Mouse (Mus musculus) ovary, postnatal 36 days (tissue): ENCODE measurements at regions not wholly inside any gene's neighbourhood (a gene's known extent, or its start where the extent isn't known, plus 50 kb on each side); places are given as distances from the start of the nearest gene placed in this dataset.

Source experiments
- DNase-seq: peaks from one replicate; pipeline ENCODE4 v3.0.0; 2022; ENCODE audit warnings: low spot score, mixed read lengths

DNA sequence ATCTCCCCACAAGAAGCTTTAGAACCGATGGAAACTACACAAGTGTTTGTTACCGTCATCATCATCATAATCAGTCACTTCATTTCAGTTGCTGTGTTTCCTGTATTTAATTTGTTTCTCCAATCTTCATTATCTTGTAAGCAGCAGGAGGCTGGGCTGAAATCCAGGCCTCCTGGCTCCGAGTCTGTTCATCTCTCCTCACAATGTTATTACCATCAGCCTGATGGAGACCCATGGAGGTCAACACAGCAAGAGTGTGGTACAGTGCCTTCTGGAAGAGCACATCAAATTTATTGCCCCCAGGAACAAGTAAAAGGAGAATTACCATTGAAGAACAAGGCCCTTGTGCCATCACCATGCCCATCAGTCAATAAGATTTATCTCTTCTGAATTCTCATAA is 576.3 kb upstream of the Cdh11 start:
- DNase-seq = no peak

DNA sequence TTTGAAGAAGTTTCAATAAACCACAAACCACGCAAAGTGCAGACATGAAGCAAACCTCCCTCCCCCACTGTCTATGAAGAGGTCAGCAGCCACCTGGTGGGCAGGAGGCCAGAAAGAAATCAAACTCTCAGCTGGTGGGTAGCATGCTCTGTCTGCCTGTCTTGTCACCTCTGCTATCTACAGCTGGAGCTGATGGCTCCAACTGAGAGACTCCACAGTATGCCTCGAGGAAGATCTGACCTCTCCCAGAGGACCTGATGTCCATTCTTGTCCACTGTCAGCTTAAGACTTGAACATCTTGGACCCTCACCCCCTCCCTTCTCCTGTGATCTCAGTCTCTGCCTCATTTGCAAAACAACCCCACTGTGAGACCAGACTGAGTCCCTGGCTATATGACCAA is 585.0 kb upstream of the Cdh11 start:
- DNase-seq = no peak

DNA sequence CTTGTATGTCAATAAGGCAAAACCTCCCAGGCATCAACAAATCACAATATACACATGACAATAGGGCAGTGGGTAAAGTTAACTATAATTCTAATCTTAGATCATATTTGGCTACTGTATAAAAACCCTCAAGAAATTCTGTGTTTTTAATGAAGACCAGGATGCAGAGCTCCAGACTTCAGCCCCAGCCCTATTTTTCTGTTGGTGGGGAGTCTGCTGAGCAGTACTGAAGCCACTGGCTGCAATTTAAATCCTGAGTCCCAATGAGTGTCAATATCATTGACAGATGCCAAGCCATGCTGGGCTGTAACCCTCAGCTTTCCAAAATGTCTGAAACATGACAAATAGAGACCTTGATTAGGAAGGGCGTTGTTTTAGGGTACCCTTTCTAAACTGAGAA is 587.6 kb upstream of the Cdh11 start:
- DNase-seq = no peak

DNA sequence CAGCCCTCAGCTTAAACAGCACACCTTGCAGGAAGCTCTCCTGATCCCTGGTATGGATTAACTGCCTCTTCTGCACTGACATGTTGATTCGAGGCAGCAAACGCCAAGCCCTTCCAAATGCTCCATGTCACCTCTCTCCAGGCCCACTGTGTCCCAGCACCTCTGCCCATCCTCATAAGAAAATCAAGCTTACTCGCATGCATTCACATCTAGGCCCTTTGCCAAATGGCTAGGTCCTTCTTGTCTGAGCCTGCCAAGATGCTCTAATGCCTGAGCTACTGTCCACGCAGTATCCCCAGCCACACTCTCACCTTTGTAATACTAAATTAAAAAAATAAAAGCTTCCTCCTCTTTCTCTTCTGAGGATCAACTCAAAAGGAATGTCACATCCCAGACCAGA is 588.7 kb upstream of the Cdh11 start:
- no peak for DNase-seq

DNA sequence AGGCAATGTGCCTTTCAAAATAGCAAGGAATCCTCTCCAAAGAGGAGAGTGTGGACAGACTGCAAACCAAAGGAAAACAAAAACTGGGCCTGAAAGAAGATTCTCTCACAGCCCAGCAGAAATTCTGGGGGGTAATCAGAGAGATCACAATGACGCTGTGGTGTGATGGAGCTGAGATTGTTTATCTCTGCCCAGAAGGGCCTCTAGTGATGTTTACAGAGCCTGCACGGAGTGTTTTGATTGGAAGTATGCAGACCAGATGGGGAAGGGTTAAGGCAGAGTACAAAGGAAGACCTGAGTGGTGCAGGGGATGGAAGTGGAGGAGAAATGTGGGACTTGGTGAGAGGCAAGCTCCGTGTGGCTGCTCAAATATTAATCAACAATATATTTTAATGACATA is 593.1 kb upstream of the Cdh11 start:
- DNase-seq = no peak

DNA sequence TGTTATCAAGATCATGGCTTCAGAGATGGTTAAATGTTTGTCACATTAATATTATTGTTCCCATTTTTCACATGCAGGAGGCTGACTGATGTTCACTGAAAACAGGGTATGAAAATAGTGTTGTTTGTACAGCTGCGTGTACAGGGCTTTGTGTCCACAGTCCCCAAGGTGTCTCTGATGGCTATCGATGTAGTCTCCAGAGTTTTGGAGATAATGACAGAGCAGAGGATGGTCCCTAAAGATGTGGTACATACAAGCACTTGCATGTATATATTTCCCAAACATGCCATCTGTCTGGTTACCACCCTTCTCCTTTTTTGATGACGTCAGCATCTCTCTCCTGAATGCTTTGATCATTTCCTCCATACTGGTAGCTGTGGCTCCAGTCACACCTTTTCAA is 596.1 kb upstream of the Cdh11 start:
- no peak for DNase-seq

DNA sequence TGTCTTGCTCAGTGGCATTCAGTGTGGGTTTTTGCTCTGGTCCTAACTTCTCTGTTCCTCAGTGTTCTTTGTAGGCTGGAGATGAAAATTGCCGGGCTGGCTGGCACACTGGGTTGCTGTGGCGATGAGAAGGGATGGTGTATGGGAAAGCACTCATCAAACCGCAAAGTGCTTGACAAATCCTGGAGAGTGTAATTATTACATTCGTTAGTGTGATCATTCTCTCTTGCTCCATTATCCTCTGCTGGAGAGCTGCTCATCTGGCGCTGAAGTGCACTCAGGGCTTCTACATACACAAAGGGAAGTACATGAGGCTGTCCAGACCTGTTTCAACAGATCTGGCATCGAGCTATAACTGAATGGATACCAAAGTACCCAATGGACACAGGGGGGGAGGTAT is 605.9 kb upstream of the Cdh11 start:
- no peak for DNase-seq

DNA sequence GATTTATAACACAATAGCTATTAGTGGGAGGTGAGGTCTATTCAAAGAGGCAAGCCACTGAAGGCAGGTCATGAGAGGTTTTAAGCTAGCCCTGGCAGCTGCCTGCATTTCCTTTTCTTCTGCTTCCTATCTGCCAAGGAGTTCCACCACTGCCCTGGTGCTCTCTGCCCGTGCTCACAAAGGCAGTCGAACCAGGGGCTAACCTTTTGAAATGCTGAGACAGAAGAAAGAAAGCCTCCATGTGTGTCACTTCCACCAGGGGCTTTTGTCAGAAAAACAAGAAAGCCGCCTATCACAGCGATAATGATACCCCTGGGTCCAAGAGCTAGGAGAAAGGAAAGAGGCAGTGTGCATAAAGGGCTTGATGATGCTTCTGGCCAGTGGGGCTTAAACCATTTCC is 609.9 kb upstream of the Cdh11 start:
- DNase-seq = no peak

DNA sequence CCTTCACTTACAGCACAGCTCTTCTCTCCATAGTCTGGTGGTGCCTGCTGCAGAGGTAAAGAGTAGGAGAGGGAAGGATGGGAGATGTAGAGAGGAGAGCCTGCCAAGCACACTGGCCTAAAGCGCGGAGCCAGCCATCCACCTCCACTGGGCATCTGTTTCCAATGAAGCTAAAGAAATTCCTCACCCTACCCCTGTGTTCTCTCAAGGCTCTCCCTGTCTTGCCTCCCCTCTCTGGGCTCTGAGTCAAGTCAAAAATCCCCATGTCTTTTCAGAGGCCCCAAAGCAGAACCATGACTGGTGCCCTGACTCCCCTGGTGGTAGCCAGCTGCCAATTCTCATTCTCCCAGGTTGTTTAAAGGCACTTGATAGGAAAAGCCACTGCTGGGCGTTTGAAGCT is 612.7 kb upstream of the Cdh11 start:
- no peak for DNase-seq

DNA sequence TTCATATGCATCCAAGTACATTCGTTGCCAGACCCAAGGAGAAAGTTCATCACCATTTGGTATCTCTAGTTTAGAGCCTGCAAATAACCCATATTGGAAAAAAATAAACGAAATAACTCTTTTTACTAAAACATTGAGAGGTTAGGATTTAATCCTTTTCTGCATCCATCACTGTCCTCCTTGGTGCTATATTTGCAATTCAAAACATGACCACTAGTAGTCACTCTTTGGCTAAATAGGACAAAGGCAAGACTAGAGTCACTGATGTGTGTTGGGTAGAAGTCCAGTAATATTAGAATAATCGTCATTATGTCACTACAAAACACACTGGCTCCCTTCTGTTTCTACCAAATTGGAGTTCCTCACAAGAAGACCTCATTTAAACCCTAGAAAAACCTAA is 614.0 kb upstream of the Cdh11 start:
- no peak for DNase-seq

DNA sequence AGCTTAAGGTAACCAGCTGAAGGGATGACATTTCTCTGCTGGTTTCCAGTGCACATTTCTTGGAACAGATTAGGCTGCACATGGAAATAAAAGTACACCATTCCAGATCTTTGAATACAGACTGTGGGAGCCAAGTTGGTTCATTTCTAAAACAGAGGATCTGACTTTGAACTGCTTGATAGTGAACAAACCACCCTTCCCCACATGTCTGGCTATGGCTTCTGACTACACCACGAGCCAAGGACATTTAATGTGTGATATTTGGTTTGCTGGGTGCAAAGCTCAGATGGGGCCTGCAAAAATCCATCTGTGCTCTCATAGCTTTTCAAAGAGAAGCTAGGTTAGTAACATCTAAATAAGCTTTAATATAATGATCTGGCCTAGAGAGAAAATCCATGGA is 614.7 kb upstream of the Cdh11 start:
- DNase-seq = no peak

DNA sequence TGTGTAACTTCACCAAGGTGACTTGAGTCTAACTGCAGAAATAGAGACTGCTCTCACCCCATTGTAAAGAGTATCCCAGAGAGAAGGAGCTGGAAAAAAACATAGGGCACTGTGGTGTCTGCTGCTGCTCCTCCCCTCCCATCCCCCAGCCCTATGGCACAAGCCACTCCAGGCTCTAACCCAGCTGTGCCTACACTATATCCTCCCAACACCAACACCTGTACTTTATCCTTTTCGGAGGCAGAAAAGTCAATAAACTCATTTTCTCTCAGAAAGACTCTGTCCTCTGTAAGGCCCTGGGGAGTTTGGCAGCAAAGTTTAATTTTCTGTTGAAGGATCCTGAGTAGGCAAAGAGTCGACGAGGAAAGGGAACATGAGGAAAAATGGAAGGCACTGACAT is 617.3 kb upstream of the Cdh11 start:
- DNase-seq = no peak

DNA sequence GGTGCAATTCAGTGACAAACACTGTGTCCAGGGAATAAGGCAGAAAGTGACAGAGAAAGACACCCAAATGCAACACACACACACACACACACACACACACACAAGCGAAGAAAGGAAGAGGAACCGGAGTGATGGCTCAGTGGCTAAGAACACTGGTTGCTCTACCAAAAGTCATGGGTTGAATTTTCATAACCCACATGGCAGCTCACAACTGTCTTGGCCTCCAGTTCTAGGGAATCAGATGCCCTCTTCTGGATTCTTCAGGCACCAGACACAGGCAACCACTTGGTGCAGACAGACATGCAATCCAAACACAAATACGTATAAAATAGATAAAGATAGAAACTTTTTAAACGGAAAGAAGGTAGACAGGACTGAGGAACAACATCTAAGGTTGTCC is 618.4 kb upstream of the Cdh11 start:
- DNase-seq = no peak

DNA sequence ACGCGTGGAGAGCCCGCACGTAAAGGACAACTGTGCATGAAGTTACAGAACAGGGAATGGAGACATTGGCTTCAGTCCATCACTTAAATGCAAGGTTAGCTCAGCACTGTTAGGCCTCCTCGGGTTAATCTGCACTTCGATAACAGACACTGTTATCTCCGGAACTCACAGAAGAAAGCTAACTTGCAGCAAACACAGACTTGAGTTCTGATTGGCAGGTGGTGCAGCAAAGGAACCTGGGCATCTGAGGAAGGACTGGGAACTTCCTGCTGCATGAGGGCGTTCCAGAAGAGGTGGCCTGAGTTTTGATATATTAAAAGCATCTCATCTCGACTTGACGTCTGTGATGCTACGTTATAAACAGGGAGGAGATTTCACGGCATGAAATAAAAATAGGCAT is 620.3 kb upstream of the Cdh11 start:
- DNase-seq = no peak

DNA sequence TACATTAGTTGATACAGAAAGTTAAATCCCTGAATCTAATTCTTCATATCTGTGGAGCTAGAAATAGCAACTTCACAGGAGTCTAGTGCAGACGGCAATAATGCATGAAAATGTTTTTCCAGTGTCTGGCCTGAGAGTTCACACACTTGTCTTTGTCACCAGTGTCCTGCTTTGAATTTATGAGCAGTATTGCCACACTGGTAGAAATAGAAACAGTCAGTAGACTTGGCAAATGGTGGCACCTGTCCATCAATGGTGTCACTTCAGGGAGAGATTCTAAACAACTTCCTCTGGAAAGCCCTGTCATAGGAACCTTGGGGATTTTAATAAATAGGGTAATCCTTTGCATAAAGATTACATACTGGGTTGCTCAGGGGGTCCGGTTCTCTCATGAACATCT is 621.5 kb upstream of the Cdh11 start:
- DNase-seq = no peak

DNA sequence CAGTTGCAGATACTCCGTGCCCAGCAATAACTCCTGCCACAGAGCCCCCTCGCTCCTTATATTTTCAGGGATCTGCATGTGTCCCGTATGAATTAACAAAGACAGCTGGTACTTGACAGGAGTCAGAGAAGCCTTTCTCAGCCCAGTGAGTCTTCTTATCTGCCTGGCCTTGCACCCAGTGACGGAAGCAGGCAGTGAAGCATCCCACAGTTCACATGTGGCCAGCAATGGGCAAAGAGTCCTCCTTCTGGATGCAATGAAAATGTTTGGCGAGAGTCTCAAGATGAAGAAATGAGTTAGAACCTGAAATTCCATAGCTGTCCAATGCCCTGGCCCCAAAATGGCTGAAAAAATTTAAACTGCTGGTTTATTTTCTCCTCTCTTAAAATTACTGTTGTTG is 622.2 kb upstream of the Cdh11 start:
- DNase-seq = no peak

DNA sequence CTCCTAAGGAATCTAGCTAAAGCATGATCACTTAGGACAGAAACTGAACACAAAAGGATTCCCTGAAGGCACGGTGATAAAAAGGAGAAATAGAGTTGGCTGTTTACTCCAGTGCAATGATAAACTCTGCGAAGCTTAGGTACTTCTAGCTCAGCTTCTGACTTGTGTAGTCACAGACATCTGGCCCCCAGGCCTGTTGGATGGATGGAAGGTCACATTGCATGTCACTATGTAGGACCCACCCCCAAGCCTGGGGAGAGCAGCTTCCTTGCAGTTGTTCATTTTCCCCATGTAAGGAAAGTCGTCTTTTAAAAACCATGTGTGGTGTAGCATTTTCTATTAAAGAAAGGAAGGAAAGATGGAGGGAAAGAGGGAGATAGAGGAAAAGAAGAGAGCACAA is 623.0 kb upstream of the Cdh11 start:
- DNase-seq = no peak

DNA sequence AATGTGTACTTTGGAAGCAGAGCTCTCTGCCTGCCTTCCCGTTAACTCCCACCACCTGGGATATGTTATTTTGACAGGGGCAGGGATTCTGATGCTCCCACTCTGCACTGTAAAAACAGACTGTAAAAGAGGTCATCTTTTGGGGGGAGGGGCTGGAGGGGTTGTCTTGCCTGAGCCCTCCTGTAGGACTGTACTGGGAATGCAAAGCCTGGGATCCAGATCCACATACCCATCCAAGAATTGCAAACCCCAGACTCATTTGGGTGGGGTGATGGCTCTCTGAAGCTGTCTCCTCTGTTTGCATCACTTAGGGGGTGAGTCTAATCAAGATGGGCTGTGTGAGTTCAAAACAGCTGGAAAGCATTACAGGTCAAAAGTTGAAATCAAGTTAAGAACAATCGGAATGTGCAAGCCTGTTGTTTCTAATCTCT is 623.7 kb upstream of the Cdh11 start:
- DNase-seq = no peak

DNA sequence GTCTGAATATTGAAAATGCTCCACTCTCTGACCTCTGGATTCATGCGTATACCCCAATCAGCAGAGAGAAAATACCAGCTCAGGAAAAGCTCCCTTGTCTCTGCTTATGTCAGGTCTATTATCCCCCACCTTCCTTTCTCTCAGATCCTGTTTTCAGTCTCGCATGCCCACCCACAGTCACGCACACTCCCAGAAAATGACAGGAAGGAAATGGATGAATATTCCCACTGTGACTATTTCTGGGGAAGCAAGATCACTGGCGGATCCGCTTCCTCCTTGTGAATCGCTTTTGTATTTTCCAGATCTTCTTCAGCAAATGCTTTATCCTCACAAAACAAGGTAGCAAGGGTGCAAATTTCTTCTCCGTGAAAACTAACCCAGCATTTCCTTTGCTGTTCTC is 627.3 kb upstream of the Cdh11 start:
- DNase-seq = no peak

DNA sequence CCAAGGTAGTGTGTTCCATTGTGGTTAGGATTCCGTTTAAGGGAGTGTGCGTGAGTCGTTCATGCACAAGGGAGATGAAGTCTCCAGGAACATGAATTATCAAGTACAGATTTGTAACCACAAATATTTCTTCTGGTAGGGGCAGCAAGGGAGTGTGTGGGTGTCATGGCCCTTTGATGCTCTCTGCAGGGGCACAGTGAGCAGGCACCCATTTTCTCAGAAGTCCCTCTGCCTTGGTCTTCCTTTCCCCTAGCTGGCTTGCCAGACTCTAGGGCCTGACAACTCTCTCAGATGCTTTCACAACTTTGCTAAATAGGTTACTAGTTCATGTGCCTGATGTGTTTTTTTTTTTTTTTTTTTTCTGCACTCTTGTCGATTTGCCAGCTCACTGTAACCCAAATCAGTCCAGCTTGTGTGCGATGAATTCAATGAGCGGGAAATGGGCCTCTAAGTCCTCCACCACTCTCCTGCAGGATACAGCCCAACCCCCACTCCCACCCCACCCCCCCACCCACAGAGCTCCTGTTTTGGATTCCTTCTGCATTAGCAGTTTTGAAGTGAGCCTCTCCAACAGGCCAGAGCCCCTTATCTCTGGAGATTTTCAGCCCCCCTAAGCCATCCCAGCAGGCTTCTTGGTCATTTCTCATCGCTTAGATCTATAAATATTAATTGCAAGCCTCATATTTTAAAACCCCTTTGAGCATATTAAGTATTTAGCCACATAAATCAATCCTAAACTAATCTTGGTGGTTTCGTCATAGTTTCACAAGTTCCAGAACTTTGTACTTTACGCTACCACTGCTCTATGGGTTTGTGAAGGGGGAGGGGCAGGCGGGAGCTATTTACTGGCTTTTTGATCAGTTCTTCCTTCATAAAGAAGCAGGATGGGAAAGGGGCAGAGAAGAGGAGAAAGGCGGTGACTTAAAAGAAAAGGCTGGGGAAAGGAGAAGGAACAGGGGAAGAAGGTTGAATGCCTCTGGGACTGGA is 628.4 kb upstream of the Cdh11 start:
- DNase-seq = no peak

DNA sequence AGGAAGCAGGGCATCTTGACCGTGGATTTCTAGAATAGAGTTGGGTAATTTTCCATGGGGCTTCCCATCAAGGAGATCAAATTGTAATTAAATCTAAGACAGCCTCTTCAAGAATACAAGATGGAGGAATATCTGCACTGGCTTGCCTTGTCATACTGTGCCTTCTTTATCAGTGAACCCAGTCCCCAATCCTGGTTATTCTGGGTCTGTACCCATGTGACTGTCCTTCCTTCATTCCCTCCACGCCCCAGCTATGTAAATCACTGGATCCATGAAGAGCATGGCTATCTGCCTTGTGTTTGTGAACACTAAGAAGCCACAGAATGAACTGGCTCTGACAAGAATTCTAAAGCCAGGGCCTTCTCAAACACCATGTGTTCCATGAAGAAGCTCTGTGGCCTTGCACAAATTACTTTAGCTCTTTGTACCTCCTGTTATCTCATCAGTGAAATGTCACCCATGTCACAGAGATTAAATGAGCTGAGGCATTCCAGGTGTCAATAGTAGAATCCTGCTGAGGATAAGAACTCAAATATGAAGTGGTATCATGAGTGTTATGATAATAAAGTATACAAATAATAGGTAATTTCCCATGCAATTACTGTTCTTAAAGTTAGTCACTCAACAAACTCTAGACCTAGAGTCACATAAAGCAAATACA is 637.0 kb upstream of the Cdh11 start:
- DNase-seq = no peak

DNA sequence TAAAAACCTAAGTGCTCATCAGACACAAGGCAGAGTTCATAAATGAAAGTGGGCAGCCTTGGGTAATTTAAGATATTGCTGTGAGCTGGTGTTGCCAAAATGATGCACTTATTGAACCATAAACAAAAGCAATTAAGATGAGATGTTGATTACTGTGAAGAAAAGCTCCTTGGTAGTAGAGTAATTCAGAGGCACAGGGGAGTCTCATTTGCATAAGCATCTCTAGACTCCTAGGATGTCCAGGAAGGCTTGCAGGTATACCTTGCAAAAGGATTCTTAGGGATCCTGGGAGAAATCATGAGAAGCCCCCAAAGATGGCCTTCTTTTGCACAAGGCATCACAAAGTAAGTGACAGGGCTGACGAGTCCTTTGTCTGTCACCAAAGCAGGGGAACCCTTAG is 640.5 kb upstream of the Cdh11 start:
- DNase-seq = no peak

DNA sequence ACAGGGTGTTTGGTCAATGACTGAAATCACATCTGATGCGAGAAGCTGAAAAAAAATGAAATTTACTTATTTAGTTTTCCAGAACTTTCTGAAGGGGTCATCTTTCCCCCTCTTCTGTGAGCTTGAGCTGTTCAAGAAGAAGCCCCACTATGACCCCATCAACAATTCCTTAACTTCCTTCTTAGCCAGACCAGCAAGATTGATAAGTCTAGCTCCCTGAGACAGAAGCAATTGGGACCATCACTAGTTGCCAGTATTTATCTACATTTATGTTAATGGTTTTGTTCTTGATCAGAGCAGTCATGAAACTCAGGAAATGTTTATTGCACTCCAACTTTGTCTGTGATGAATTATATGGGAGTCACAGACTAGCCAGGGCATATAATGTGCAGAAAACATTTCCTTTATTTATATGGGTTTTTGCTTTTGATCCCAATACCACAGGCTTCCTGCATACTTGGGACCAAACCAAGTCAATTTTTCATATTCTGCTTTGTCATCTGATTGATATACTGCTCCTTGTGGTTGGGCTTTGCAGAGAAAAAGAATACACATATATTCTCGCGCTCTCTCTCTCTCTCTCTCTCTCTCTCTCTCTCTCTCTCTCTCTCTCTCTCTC is 645.5 kb upstream of the Cdh11 start:
- no peak for DNase-seq
